Mouse (Mus musculus) embryonic facial prominence, embryonic 11.5 days (tissue): Measurements from ENCODE around the gene Tas2r143. TPM values are rescaled to one million over a fixed set of nuclear protein-coding genes. Genes with fewer than 3 reads are reported as not detected.

Experiments used
- ATAC-seq: fragments of 200-750 bp; cut with Nextera tagmentation; replicated peaks from 2 replicates; pipeline ENCODE4 v1.8.0; 2017; ENCODE audit warnings: low read depth; ENCODE audit not compliant: insufficient number of reproducible peaks, low FRiP score, low TSS enrichment
- DNase-seq: peaks from one replicate; pipeline ENCODE4 v3.0.0-alpha.2; 2015; ENCODE audit warnings: low spot score
- H3K27ac ChIP-seq: fragments of 300-500 bp; sonication (generic); replicated peaks from 2 replicates; pipeline ENCODE4 v1.5.1; 2014; ENCODE audit warnings: mild to moderate bottlenecking, low read depth, low read length, control low read depth
- H3K27me3 ChIP-seq: fragments of 300-500 bp; sonication (generic); 2 replicates; pipeline ENCODE4 v1.6.1; 2014; ENCODE audit warnings: mild to moderate bottlenecking, low read length, moderate library complexity, mixed read lengths; ENCODE audit not compliant: control insufficient read depth, insufficient read depth
- H3K36me3 ChIP-seq: fragments of 300-500 bp; sonication (generic); replicated peaks from 2 replicates; pipeline ENCODE4 v1.6.1; 2014; ENCODE audit warnings: low read depth, mild to moderate bottlenecking, low read length, moderate library complexity, mixed read lengths; ENCODE audit not compliant: control insufficient read depth, insufficient read depth
- H3K4me1 ChIP-seq: fragments of 300-500 bp; sonication (generic); 2 replicates; pipeline ENCODE4 v1.6.1; 2014; ENCODE audit warnings: low read length, mixed read lengths; ENCODE audit not compliant: control insufficient read depth, insufficient read depth
- H3K4me2 ChIP-seq: fragments of 300-500 bp; sonication (generic); 2 replicates; pipeline ENCODE4 v1.6.1; 2014; ENCODE audit warnings: low read depth, mild to moderate bottlenecking, control low read depth, low read length, moderate library complexity
- H3K4me3 ChIP-seq: fragments of 300-500 bp; sonication (generic); 2 replicates; pipeline ENCODE4 v1.5.1; 2014; ENCODE audit warnings: low read depth, low read length, control low read depth
- H3K9ac ChIP-seq: fragments of 300-500 bp; sonication (generic); replicated peaks from 2 replicates; pipeline ENCODE4 v1.6.1; 2014; ENCODE audit warnings: mild to moderate bottlenecking, control low read depth, low read length
- H3K9me3 ChIP-seq: fragments of 300-500 bp; sonication (generic); replicated peaks from 2 replicates; pipeline ENCODE4 v1.6.1; 2016; ENCODE audit warnings: mild to moderate bottlenecking, low read length, inconsistent platforms, mixed read lengths; ENCODE audit not compliant: control insufficient read depth
- WGBS: fragments of 180-500 bp; shearing (Covaris S2); extraction: QIAGEN DNeasy Blood & Tissue Kit; methylation state at CpG from one replicate; pipeline ENCODE4 v1.1.7; 2014; 5-methylcytosine and 5-hydroxymethylcytosine counted together
- polyA plus RNA-seq: library from polyadenylated mRNA; unstranded; fragments of >200 nt; fragmentation: Nextera tagmentation; extraction: Ambion mirVana; gene quantifications from 2 replicates; pipeline ENCODE4 v1.2.1, GENCODE M21; 2014

Gene Tas2r143
- polyA plus RNA-seq, 1 experiment from 2014 or later, result not detected

DNA sequence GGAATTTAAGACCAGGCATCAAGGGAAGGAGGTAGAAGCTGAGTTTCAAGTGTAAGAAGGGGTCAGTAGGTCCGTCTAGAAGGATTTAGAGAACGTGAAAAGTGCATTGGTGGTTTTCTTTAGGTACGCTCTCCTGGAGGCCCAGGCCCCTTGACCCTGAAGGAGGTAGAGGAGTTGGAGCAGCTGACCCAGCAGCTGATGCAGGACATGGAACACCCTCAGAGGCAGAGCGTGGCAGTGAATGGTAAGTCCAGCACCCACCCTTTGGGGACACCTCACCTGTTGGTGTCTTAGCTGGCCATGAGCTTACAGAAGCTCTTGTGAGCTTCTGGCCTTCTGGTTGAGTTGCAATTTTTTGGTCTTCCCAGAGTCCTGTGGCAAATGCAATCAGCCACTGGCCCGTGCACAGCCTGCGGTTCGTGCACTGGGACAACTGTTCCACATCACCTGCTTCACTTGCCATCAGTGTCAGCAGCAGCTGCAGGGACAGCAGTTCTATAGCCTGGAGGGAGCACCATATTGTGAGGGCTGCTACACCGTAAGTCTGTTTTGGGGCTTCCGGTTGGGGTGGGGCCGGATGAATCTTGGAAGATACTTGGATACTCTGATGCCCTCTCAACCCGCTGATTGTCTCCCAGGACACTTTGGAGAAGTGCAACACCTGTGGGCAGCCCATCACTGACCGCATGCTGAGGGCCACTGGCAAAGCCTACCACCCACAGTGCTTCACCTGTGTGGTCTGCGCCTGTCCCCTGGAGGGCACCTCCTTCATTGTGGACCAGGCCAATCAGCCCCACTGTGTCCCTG is 44.0 kb upstream of the Tas2r143 start:
- no peak overlapping the region for H3K9ac ChIP-seq
- WGBS, result 93% methylated on average over 13 of the region's 13 CpGs
- H3K4me3 ChIP-seq, result no peak overlapping the region
- ATAC-seq (no peak), DNase-seq (no peak)
- no peak overlapping the region for H3K27ac ChIP-seq
- no peaks in the 10 kb centered on the region for H3K9me3 ChIP-seq
- no peak overlapping the region for H3K4me2 ChIP-seq
- peaks cover 6% of the 10 kb centered on the region; the same call in 1 of the 2 replicates for H3K36me3 ChIP-seq
- no peaks in the 10 kb centered on the region for H3K27me3 ChIP-seq
- H3K4me1 ChIP-seq, result peaks cover 3% of the 10 kb centered on the region

- DNase-seq (no peak), ATAC-seq (no peak)
- Histone ChIP-seq H3K9ac (no peak overlapping the region), H3K27ac (no peak overlapping the region), H3K9me3 (no peaks in the 10 kb centered on the region), H3K4me1 (no peaks in the 10 kb centered on the region), H3K4me2 (no peak overlapping the region), H3K4me3 (no peak overlapping the region), H3K36me3 (peaks cover 6% of the 10 kb centered on the region; the same call in 1 of the 2 replicates), H3K27me3 (no peaks in the 10 kb centered on the region)
- 97% methylated on average over 5 of the region's 5 CpGs for WGBS
Observed at GRCm38 (mm10) chr6:42356913-42357312, 43.1 kb upstream of the Tas2r143 start.

- H3K36me3 ChIP-seq, result peaks cover 6% of the 10 kb centered on the region; the same call in 1 of the 2 replicates
- WGBS, result 60% methylated on average over 6 of the region's 6 CpGs
- ATAC-seq, result no peak
Observed at GRCm38 (mm10) chr6:42357901-42358300, 42.1 kb upstream of the Tas2r143 start.

GRCm38 (mm10) chr6:42358901-42359300 is 41.1 kb upstream of the Tas2r143 start:
- no peaks in the 10 kb centered on the region for H3K27me3 ChIP-seq
- no peaks in the 10 kb centered on the region for H3K9me3 ChIP-seq
- peaks cover 6% of the 10 kb centered on the region; the same call in 1 of the 2 replicates for H3K36me3 ChIP-seq
- 93% methylated on average over 12 of the region's 12 CpGs for WGBS
- no peaks in the 10 kb centered on the region for H3K4me1 ChIP-seq
- no peak overlapping the region for H3K27ac ChIP-seq
- ATAC-seq, result no peak
- H3K4me2 ChIP-seq, result no peak overlapping the region
- H3K9ac ChIP-seq, result no peak overlapping the region
- H3K4me3 ChIP-seq, result no peak overlapping the region
- no peak for DNase-seq

More at GRCm38 (mm10) chr6:42357901-42358300, 42.1 kb upstream of the Tas2r143 start:
- no peak overlapping the region for H3K4me3 ChIP-seq
- H3K4me1 ChIP-seq, result no peaks in the 10 kb centered on the region
- H3K4me2 ChIP-seq, result no peak overlapping the region
- no peaks in the 10 kb centered on the region for H3K9me3 ChIP-seq
- H3K27me3 ChIP-seq, result no peaks in the 10 kb centered on the region
- H3K27ac ChIP-seq, result no peak overlapping the region
- no peak overlapping the region for H3K9ac ChIP-seq
- DNase-seq, result no peak

- Histone ChIP-seq H3K27me3 (no peaks in the 10 kb centered on the region), H3K27ac (no peak overlapping the region), H3K4me2 (no peak overlapping the region), H3K4me3 (no peak overlapping the region), H3K9ac (no peak overlapping the region), H3K9me3 (no peaks in the 10 kb centered on the region), H3K4me1 (no peaks in the 10 kb centered on the region), H3K36me3 (peaks cover 6% of the 10 kb centered on the region; the same call in 1 of the 2 replicates)
- ATAC-seq (no peak), DNase-seq (no peak)
- 76% methylated on average over 9 of the region's 9 CpGs for WGBS
Observed at GRCm38 (mm10) chr6:42359364-42360147, 40.5 kb upstream of the Tas2r143 start.

DNA sequence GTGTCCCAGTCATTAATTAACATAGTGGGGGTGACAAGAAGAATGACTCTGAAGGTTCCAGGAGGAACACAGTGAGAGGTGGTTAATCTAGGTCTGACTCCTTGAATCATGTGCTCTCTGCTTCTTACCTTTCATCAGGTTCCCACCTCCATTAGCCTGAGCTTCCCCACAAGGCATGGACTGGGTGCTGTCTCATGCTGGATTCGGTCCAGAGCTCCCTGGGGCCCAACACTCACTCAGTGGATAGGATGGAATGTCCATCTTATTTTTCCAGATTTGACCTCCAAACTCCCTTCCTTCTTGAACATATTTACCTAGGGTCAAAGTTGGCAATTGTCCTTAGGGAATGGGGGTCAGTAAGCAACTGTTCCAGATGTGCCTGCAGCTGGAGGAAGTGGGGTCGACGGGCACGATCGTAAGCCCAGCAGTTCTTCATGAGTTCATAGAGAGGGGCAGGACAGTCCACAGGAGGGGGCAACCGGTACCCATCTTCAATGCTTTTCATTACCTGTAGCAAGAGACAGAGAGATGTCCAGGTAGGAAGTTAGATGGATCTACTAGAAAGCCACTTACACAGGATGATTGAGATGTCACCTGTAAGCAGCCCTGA is 39.7 kb upstream of the Tas2r143 start:
- H3K36me3 ChIP-seq, result peaks cover 6% of the 10 kb centered on the region; the same call in 1 of the 2 replicates

GRCm38 (mm10) chr6:42361041-42361895 is 38.8 kb upstream of the Tas2r143 start:
- H3K9ac ChIP-seq, result no peak overlapping the region
- no peak overlapping the region for H3K4me3 ChIP-seq
- DNase-seq (no peak), ATAC-seq (no peak)
- no peaks in the 10 kb centered on the region for H3K9me3 ChIP-seq
- no peaks in the 10 kb centered on the region for H3K4me1 ChIP-seq
- H3K27ac ChIP-seq, result no peak overlapping the region
- H3K4me2 ChIP-seq, result no peak overlapping the region
- H3K27me3 ChIP-seq, result no peaks in the 10 kb centered on the region
- WGBS, result 90% methylated on average over 13 of the region's 13 CpGs
- H3K36me3 ChIP-seq, result peaks cover 6% of the 10 kb centered on the region; the same call in 1 of the 2 replicates

More for the DNA sequence above, 39.7 kb upstream of the Tas2r143 start:
- H3K4me3 ChIP-seq, result no peak overlapping the region
- no peaks in the 10 kb centered on the region for H3K27me3 ChIP-seq
- DNase-seq, result no peak
- no peak overlapping the region for H3K9ac ChIP-seq
- H3K27ac ChIP-seq, result no peak overlapping the region
- no peaks in the 10 kb centered on the region for H3K4me1 ChIP-seq
- no peak overlapping the region for H3K4me2 ChIP-seq
- 74% methylated on average over 6 of the region's 6 CpGs for WGBS
- H3K9me3 ChIP-seq, result no peaks in the 10 kb centered on the region
- no peak for ATAC-seq
